Mouse (Mus musculus): ENCODE data around the gene Perm1. TPM values are rescaled to one million over a fixed set of nuclear protein-coding genes. Genes with fewer than 3 reads are reported as not detected.
A peak's percentile ranks its signal among the peaks of the same experiment; 100 is the strongest.

Perm1 gene
- polyA plus RNA-seq, 1 experiment from 2014 or later = 0.08 TPM

DNA sequence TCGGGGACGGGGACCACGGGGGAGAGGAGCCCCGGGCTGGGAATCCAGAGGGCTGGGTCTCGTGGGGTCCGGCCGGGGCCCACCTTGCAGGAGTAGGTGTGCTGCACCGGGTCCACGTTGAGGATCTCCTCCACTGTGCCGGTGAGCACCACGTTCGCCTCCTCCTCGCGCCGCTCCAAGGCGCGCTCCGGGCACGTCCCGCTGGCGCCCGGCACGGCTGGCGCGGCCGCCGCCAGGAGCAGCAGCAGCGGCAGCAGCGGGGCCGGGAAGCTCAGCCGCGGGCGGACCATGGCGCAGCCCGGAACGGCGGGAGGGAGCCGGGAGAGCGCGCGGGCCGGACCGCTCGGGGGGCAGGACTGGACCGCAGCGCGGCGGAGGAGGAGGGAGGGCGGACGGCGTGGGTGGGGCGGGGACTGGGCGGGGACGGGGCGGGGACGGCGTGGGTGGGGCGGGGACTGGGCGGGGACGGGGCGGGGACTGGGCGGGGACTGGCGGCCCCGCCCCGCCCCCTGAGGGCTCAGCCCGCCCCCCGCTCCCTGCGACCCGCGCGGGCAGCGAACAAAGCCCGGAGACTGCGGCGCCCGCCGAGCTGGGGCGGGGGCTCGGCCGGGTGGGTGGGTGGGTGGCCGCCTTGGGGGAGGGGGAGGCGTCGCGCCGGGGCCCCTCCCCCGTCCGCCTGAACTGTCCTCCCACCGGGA, 18.4 kb upstream of the Perm1 start, which contains the start of gene Agrn:
Gene Agrn (minus strand): TSS at position 358 of the 698 bp plus-strand sequence.
- TF ChIP-seq EP300 (IDR thresholded peaks at IDR 0.05; ENCODE audit: low read depth) (no peak), CTCF (IDR thresholded peaks at IDR 0.05; ENCODE audit: low read depth) (no peak)
- Histone ChIP-seq H3K4me3 (ENCODE audit: low read depth, low read length) (peak within 1 kb of the TSS; percentile 87), H3K9me3 (ENCODE audit: low read length) (no peaks in the 10 kb centered on the region), H3K4me2 (ENCODE audit: low read depth, low read length) (peak within 1 kb of the TSS; percentile 99), H3K36me3 (replicated peaks; ENCODE audit: insufficient read depth, low read length) (no peaks in the 10 kb centered on the region), H3K4me1 (ENCODE audit: insufficient read depth) (peaks cover 40% of the 10 kb centered on the region), H3K9ac (replicated peaks) (peak within 1 kb of the TSS; percentile 78), H3K27ac (ENCODE audit: low read depth) (peak within 1 kb of the TSS; percentile 96), H3K27me3 (ENCODE audit: insufficient read depth, low read length) (peaks cover 22% of the 10 kb centered on the region)
- peak; percentile 83 for ATAC-seq
- WGBS (ENCODE audit: insufficient replicate concordance) = 0% methylated on average over 35 of the region's 88 CpGs
- DNase-seq = peak; percentile 83

DNA sequence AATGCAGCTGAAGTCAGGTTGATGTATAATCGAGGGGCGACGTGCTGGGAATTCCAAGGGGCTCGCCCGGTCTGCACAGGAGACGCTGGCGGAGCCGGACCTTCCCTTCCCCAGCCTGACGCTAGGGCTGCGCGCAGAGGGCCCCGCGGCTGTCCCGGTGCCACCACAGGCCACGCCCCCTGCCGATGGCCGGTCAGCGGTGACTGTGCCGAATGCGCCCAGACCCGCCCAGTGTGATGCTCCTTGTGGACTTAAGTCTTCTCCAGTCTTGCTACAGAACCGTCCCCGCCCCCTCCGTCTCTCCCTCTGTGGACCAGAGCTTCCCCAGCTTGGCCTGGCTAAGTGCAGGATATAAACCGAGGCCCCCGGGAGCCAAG, 17.9 kb upstream of the Perm1 start:
- H3K9ac ChIP-seq (replicated peaks) = peak overlapping the region; percentile 76
- peak overlapping the region; percentile 87 for H3K4me3 ChIP-seq (ENCODE audit: low read depth, low read length)
- peak; percentile 53 for TF ChIP-seq CTCF (IDR thresholded peaks at IDR 0.05; ENCODE audit: low read depth)
- TF ChIP-seq EP300 (IDR thresholded peaks at IDR 0.05; ENCODE audit: low read depth) = no peak
- peaks cover 35% of the 10 kb centered on the region for H3K4me1 ChIP-seq (ENCODE audit: insufficient read depth)
- peak overlapping the region; percentile 99 for H3K4me2 ChIP-seq (ENCODE audit: low read depth, low read length)
- DNase-seq (peak; percentile 94), ATAC-seq (peak; percentile 91)
- peaks cover 22% of the 10 kb centered on the region for H3K27me3 ChIP-seq (ENCODE audit: insufficient read depth, low read length)
- H3K27ac ChIP-seq (ENCODE audit: low read depth) = peak overlapping the region; percentile 96
- WGBS (ENCODE audit: insufficient replicate concordance) = under 1% methylated on average over 17 of the region's 26 CpGs
- H3K36me3 ChIP-seq (replicated peaks; ENCODE audit: insufficient read depth, low read length) = no peaks in the 10 kb centered on the region
- H3K9me3 ChIP-seq (ENCODE audit: low read length) = no peaks in the 10 kb centered on the region

DNA sequence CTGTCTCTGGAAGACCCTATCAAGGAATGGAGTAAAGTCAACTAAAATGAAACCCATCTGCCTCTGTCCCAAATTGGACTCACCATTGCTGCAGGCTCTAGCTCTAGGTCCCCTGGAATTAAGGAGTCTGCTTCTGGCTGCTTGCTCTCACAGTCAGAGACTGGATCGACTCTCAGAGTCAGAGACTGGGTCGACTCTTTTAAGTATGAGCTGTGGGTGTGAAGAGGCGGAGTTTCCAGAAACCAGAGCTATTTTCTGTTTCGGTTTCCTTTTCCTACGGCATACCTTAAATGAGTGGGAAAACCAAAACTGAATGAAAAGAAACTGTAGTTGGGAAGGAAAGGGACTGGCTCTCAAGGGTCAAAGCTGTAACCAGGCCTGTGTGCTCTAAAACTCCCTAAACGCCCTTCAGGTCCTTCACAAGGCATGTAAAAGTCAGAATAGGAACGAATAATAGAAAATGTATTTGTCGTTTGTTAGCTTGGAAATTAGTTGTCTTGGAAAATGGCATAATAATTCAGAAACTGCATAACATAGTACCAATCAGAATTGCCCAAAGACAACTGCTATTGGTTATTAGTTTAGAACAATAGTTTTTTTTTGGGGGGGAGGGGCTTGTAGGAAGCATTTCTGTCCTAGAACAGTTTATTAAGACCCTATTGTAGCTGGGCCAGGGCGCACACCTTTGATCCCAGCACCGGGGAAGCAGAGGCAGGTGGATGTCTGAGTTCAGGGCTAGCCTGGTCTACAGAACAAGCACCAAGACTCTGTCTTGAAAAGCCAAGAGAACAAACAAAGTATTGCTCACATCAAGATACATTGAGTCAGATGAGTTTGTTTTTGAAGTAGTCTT, 14.8 kb upstream of the Perm1 start, which contains the start of gene Isg15:
Gene Isg15 (minus strand): TSS at position 196 of the 853 bp plus-strand sequence.
- whole genome bisulfite sequencing (ENCODE audit: insufficient replicate concordance) = 41% methylated on average over 10 of the region's 10 CpGs
- Histone ChIP-seq H3K9ac (replicated peaks) (peak within 1 kb of the TSS; percentile 12), H3K4me2 (ENCODE audit: low read depth, low read length) (peak within 1 kb of the TSS; percentile 99), H3K4me1 (ENCODE audit: insufficient read depth) (peaks cover 32% of the 10 kb centered on the region), H3K27ac (ENCODE audit: low read depth) (peak within 1 kb of the TSS; percentile 96), H3K9me3 (ENCODE audit: low read length) (no peaks in the 10 kb centered on the region), H3K36me3 (replicated peaks; ENCODE audit: insufficient read depth, low read length) (no peaks in the 10 kb centered on the region), H3K4me3 (ENCODE audit: low read depth, low read length) (peak within 1 kb of the TSS; percentile 87), H3K27me3 (ENCODE audit: insufficient read depth, low read length) (peaks cover 25% of the 10 kb centered on the region)
- no peak for TF ChIP-seq CTCF (IDR thresholded peaks at IDR 0.05; ENCODE audit: low read depth)
- 0 out of 2 replicates have a peak, but pooled peaks have one; percentile 24 for TF ChIP-seq EP300 (IDR thresholded peaks at IDR 0.05; ENCODE audit: low read depth)
- DNase-seq = no peak
- no peak for ATAC-seq

GRCm38 (mm10) chr4:156202462-156202893, 13.2 kb upstream of the Perm1 start:
- peak; percentile 61 for ATAC-seq
- DNase-seq = peak; percentile 57
- H3K4me2 ChIP-seq (ENCODE audit: low read depth, low read length) = peak overlapping the region; percentile 87
- H3K9ac ChIP-seq (replicated peaks) = peak overlapping the region; percentile 67
- H3K4me3 ChIP-seq (ENCODE audit: low read depth, low read length) = peak overlapping the region; percentile 65
- H3K27me3 ChIP-seq (ENCODE audit: insufficient read depth, low read length) = peaks cover 16% of the 10 kb centered on the region
- peak; percentile 98 for TF ChIP-seq EP300 (IDR thresholded peaks at IDR 0.05; ENCODE audit: low read depth)
- TF ChIP-seq CTCF (IDR thresholded peaks at IDR 0.05; ENCODE audit: low read depth) = no peak
- no peaks in the 10 kb centered on the region for H3K36me3 ChIP-seq (replicated peaks; ENCODE audit: insufficient read depth, low read length)
- H3K9me3 ChIP-seq (ENCODE audit: low read length) = no peaks in the 10 kb centered on the region
- WGBS (ENCODE audit: insufficient replicate concordance) = 27% methylated on average over 12 of the region's 12 CpGs
- peak overlapping the region; percentile 70 for H3K27ac ChIP-seq (ENCODE audit: low read depth)
- H3K4me1 ChIP-seq (ENCODE audit: insufficient read depth) = peaks cover 23% of the 10 kb centered on the region

GRCm38 (mm10) chr4:156203001-156203412, 12.7 kb upstream of the Perm1 start, which contains the start of gene AW011738:
TSS of gene AW011738 (plus strand) at chr4:156203304.
- H3K4me2 ChIP-seq (ENCODE audit: low read depth, low read length) = peak within 1 kb of the TSS; percentile 87
- H3K27me3 ChIP-seq (ENCODE audit: insufficient read depth, low read length) = peaks cover 16% of the 10 kb centered on the region
- H3K9me3 ChIP-seq (ENCODE audit: low read length) = no peaks in the 10 kb centered on the region
- no peaks in the 10 kb centered on the region for H3K36me3 ChIP-seq (replicated peaks; ENCODE audit: insufficient read depth, low read length)
- peak within 1 kb of the TSS; percentile 65 for H3K4me3 ChIP-seq (ENCODE audit: low read depth, low read length)
- H3K4me1 ChIP-seq (ENCODE audit: insufficient read depth) = peaks cover 23% of the 10 kb centered on the region
- peak within 1 kb of the TSS; percentile 67 for H3K9ac ChIP-seq (replicated peaks)
- ATAC-seq (peak; percentile 81), DNase-seq (peak; percentile 83)
- no peak for TF ChIP-seq CTCF (IDR thresholded peaks at IDR 0.05; ENCODE audit: low read depth)
- TF ChIP-seq EP300 (IDR thresholded peaks at IDR 0.05; ENCODE audit: low read depth) = no peak
- peak within 1 kb of the TSS; percentile 70 for H3K27ac ChIP-seq (ENCODE audit: low read depth)
- under 1% methylated on average over 34 of the region's 39 CpGs for WGBS (ENCODE audit: insufficient replicate concordance)
